Mouse (Mus musculus): Measurements from ENCODE around the gene Fbxo27.

DNA sequence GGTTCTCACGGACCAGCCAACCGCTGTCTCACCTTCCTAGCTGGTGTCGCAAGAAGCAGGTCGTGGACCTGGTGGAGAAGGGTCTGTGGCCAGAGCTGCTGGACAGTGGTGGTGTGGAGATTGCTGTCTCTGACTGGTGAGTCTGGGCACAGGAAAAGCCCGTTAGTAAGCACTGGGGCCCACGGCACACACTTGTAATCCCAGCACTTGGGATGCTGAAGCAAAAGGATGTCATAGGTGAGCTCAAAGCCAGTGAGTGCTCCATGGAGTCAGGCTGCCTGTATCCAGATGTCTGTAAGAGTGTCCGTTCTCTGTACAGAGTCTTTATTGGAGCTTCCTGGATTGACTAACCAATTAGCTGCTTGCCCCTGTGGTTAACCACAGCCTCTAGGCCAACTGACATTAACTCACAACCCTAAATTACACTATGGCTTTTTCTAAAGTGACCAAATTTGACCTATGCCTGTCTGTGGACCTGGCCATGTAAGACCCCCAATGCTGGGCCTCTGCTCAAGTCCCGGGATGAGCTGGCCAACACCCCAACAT lies 2.4 kb downstream of the Fbxo27 start:
- TF ChIP-seq CTCF (IDR thresholded peaks at IDR 0.05; ENCODE audit: low read depth, low read length), result no peak
- TF ChIP-seq EP300 (IDR thresholded peaks at IDR 0.05; ENCODE audit: insufficient read depth, low read depth, low read length), result no peak
- TF ChIP-seq POLR2A (IDR thresholded peaks at IDR 0.05; ENCODE audit: insufficient read depth, low read length), result no peak
